24 mouse cellular contexts compared by ENCODE assay signal in the genomic region with DNA sequence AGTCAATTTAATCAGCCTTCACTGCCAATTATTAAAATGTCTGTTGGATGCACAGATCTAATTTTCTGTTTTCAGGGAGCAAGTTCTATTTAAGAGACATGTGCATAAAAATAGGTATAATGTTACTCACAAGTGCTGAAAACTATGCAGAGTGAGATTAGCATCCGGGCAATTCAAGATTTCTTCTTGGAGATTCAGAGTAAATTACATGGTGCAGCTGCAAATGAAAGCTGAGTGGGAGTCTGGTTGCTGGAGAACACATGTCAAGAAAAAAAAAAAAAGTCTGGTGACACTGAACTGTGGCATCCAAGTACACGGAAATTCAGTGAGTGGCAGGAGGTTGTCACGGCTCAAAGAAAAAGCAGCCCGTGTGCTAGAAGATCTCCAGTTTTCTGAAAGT.
DNase-seq lines count a peak whose midpoint lies in the region; ATAC-seq and TF ChIP-seq lines count a peak whose summit lies in the region.
"Had no signal": no experiment of that assay in that cellular context is flagged by ENCODE, and none has a peak within 500 bp of the region (broad histone marks: within the 10 kb centered on the region; RNA-seq: fewer than 3 reads in every experiment).

No protein-coding gene starts in this region.

- H3K36me3 ChIP-seq in forebrain, postnatal 0 days (ENCODE audit: insufficient read depth), result no peaks in the 10 kb centered on the region
- H3K36me3 ChIP-seq in forebrain, embryonic 12.5 days (replicated peaks), result no peaks in the 10 kb centered on the region
- H3K36me3 ChIP-seq: G1E; hindbrain, embryonic 10.5 days; neural tube, embryonic 15.5 days had no signal

- no peak overlapping the region for H3K4me3 ChIP-seq in forebrain, postnatal 0 days (ENCODE audit: low read depth, low read length)
- no peak overlapping the region for H3K4me3 ChIP-seq in forebrain, embryonic 12.5 days (replicated peaks)
- H3K4me3 ChIP-seq in cortical plate, adult 2 months (ENCODE audit: insufficient read depth, low read length), result 0 out of 2 replicates have a peak overlapping the region, but pooled peaks have one; percentile 12
- H3K4me3 ChIP-seq: forebrain, embryonic 13.5 days; hindbrain, embryonic 10.5 days; neural tube, embryonic 15.5 days had no signal

- no peak for TF ChIP-seq CTCF in forebrain, postnatal 0 days (IDR thresholded peaks at IDR 0.05; ENCODE audit: low read depth)
- no peak for TF ChIP-seq CTCF in cortical plate, adult 2 months (IDR thresholded peaks at IDR 0.05; ENCODE audit: extremely low read depth, insufficient read depth, low read length)

- ATAC-seq in forebrain, postnatal 0 days, result peak; percentile 69; the same call in 1 of the 2 replicates
- ATAC-seq in forebrain, embryonic 12.5 days (ENCODE audit: low FRiP score), result no peak
- ATAC-seq: forebrain, embryonic 13.5 days; intestine, postnatal 0 days; midbrain, embryonic 16.5 days; Patski had no signal

- no peak overlapping the region for H3K27ac ChIP-seq in forebrain, postnatal 0 days (ENCODE audit: low read depth, low read length)
- no peak overlapping the region for H3K27ac ChIP-seq in forebrain, embryonic 12.5 days
- H3K27ac ChIP-seq in cortical plate, adult 2 months (ENCODE audit: insufficient read depth, low read length), result no peak overlapping the region
- H3K27ac ChIP-seq: forebrain, embryonic 13.5 days; hindbrain, embryonic 10.5 days; macrophage; neural tube, embryonic 15.5 days had no signal

- no peaks in the 10 kb centered on the region for H3K4me1 ChIP-seq in forebrain, postnatal 0 days (ENCODE audit: insufficient read depth)
- no peaks in the 10 kb centered on the region for H3K4me1 ChIP-seq in forebrain, embryonic 12.5 days
- peaks cover 1% of the 10 kb centered on the region; the same call in 1 of the 2 replicates for H3K4me1 ChIP-seq in cortical plate, adult 2 months (ENCODE audit: control insufficient read depth, insufficient read depth, low read length)
- H3K4me1 ChIP-seq: forebrain, embryonic 13.5 days; hindbrain, embryonic 10.5 days; neural tube, embryonic 15.5 days had no signal

- no peak for TF ChIP-seq POLR2A in cortical plate, adult 2 months (IDR thresholded peaks at IDR 0.05; ENCODE audit: extremely low read depth, insufficient read depth, low read length)

- no peaks in the 10 kb centered on the region for H3K9me3 ChIP-seq in forebrain, postnatal 0 days (ENCODE audit: low read length)
- H3K9me3 ChIP-seq in forebrain, embryonic 12.5 days, result no peaks in the 10 kb centered on the region
- H3K9me3 ChIP-seq: forebrain, embryonic 13.5 days; G1E; hindbrain, embryonic 10.5 days; neural tube, embryonic 15.5 days had no signal

- H3K4me2 ChIP-seq in forebrain, postnatal 0 days (ENCODE audit: low read depth), result no peak overlapping the region
- H3K4me2 ChIP-seq in forebrain, embryonic 12.5 days, result no peak overlapping the region
- H3K4me2 ChIP-seq: forebrain, embryonic 13.5 days; heart, embryonic 11.5 days; neural tube, embryonic 15.5 days had no signal

- H3K9ac ChIP-seq in forebrain, postnatal 0 days, result no peak overlapping the region
- no peak overlapping the region for H3K9ac ChIP-seq in forebrain, embryonic 12.5 days
- H3K9ac ChIP-seq: forebrain, embryonic 13.5 days; neural tube, embryonic 15.5 days had no signal

- WGBS in forebrain, postnatal 0 days, result 58% methylated on average over 4 of the region's 4 CpGs
- WGBS in forebrain, embryonic 12.5 days, result 73% methylated on average over 4 of the region's 4 CpGs

- peak; percentile 15 for DNase-seq in forebrain, postnatal 0 days
- peak; percentile 10 to 71 for DNase-seq in left cerebral cortex, adult 9 months (ENCODE audit: low spot score in 2 of 2)
- DNase-seq in left cerebral cortex, adult 8-10 months (ENCODE audit: low spot score in 2 of 2), result no peak
- DNase-seq in telencephalon, adult 2 months (ENCODE audit: low read depth, low spot score), result peak; percentile 69
- no peak for DNase-seq in cerebellum, adult 8-10 months
- DNase-seq: adrenal gland, postnatal 36 days; B cell, adult 2 months; cerebellum, adult 11-12 months; cerebellum, postnatal 14 days; kidney, postnatal 36 days; layer of hippocampus, postnatal 36 days; thymus, postnatal 14 days had no signal

- no peaks in the 10 kb centered on the region for H3K27me3 ChIP-seq in forebrain, postnatal 0 days (ENCODE audit: insufficient read depth, low read length)
- no peaks in the 10 kb centered on the region for H3K27me3 ChIP-seq in forebrain, embryonic 12.5 days
- H3K27me3 ChIP-seq: CH12.LX; forebrain, embryonic 13.5 days; neural tube, embryonic 15.5 days; Patski had no signal

Comparison
In these comparisons a context has a peak if more than half of its experiments do, and no peak if none do; other contexts are left out.
1. DNase-seq: peak in forebrain, postnatal 0 days (single experiment), left cerebral cortex, adult 9 months (2 of 2) and telencephalon, adult 2 months (single experiment); none in left cerebral cortex, adult 8-10 months (0 of 2) and cerebellum, adult 8-10 months (single experiment).